ENCODE assay signal across 8 mouse cellular contexts in the genomic region with DNA sequence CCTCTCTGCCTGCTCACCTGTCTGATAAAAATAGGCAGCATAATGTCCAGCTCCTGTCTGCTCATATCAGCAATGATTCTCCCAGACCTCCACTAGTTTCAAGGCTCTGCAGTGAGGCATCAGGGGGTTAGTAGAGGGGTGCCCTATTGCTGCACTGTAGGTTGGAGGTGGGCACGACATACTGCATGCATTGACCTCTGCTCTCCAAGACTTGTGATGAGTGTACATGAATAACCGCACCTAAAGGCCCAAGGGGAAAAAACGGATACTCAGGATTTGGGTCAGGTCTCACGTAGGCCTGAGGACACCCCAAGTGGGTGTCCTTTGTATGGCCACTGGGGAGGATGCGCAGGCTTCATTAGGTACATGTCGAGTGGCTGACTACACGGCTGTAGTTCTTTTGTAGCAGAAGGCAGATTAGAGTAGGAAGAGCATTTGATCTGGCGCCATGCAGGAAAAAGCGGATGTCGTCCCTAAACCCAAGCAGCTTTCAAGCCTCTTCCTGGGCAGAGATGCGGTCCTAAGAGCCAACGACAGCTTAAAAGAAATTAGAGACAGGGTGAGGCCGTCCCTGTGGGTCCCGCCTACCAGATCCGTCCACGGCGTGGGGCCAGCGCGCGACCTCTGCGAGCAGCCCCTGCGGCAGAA. TPM values are rescaled to one million over a fixed set of nuclear protein-coding genes. Genes with fewer than 3 reads are reported as not detected.
DNase-seq lines count a peak whose midpoint lies in the region; ATAC-seq and TF ChIP-seq lines count a peak whose summit lies in the region.

No protein-coding gene starts in this region.

- H3K4me1 ChIP-seq in megakaryocyte, embryonic 14.5 days: peaks cover 57% of the 10 kb centered on the region
- peaks cover 24% of the 10 kb centered on the region for H3K4me1 ChIP-seq in limb, embryonic 10.5 days
- H3K4me1 ChIP-seq in small intestine, adult 2 months (ENCODE audit: control insufficient read depth, insufficient read depth, insufficient read length, low read length): peaks cover 9% of the 10 kb centered on the region; the same call in 1 of the 2 replicates

- ATAC-seq in cerebellum, adult (ENCODE audit: insufficient number of reproducible peaks, low FRiP score, low TSS enrichment): peak; percentile 34
- no peak for ATAC-seq in megakaryocyte, adult 5-6 weeks (ENCODE audit: poor library complexity, severe bottlenecking)
- no peak for ATAC-seq in activated CD4-positive, CD25-positive, alpha-beta regulatory T cell, adult 4 months
- ATAC-seq in megakaryocyte-erythroid progenitor cell, adult 5-6 weeks (replicated peaks; ENCODE audit: low FRiP score, low TSS enrichment, poor library complexity, severe bottlenecking): no peak

- H3K9me3 ChIP-seq in megakaryocyte, embryonic 14.5 days: no peaks in the 10 kb centered on the region
- H3K9me3 ChIP-seq in limb, embryonic 10.5 days (replicated peaks): no peaks in the 10 kb centered on the region

- TF ChIP-seq CTCF in small intestine, adult 2 months (IDR thresholded peaks at IDR 0.05; ENCODE audit: extremely low read depth, insufficient read length, insufficient replicate concordance, low read depth, low read length): no peak

- peaks cover 22% of the 10 kb centered on the region for H3K36me3 ChIP-seq in megakaryocyte, embryonic 14.5 days (replicated peaks; ENCODE audit: low read length)
- peaks cover 23% of the 10 kb centered on the region for H3K36me3 ChIP-seq in limb, embryonic 10.5 days
- H3K36me3 ChIP-seq in small intestine, adult 2 months (ENCODE audit: control insufficient read depth, insufficient read depth, low read length): peaks cover 1% of the 10 kb centered on the region

- no peak for TF ChIP-seq POLR2A in small intestine, adult 2 months (IDR thresholded peaks at IDR 0.05; ENCODE audit: low read depth, low read length)

- 4% methylated on average over 22 of the region's 22 CpGs for WGBS in limb, embryonic 10.5 days
- WGBS in small intestine, adult 2 months: 7% methylated on average over 22 of the region's 22 CpGs

- H3K4me3 ChIP-seq in megakaryocyte, embryonic 14.5 days (replicated peaks): peak overlapping the region; percentile 98
- H3K4me3 ChIP-seq in limb, embryonic 10.5 days: peak overlapping the region; percentile 94
- H3K4me3 ChIP-seq in small intestine, adult 2 months (ENCODE audit: low read depth, low read length): peak overlapping the region; percentile 69

- H3K27me3 ChIP-seq in megakaryocyte, embryonic 14.5 days (replicated peaks): no peaks in the 10 kb centered on the region
- H3K27me3 ChIP-seq in limb, embryonic 10.5 days (ENCODE audit: low read depth, poor library complexity, severe bottlenecking): no peaks in the 10 kb centered on the region
- H3K27me3 ChIP-seq in small intestine, adult 2 months (ENCODE audit: control insufficient read depth, insufficient read depth, low read length): no peaks in the 10 kb centered on the region

- DNase-seq in cerebellum, adult 18-20 months: no peak
- DNase-seq in limb, embryonic 10.5 days (ENCODE audit: low spot score): no peak

- H3K27ac ChIP-seq in limb, embryonic 10.5 days: peak overlapping the region; percentile 99
- H3K27ac ChIP-seq in small intestine, adult 2 months (ENCODE audit: insufficient read depth, low read depth, low read length): peak overlapping the region; percentile 64

RNA-seq across cellular contexts. Expression of a gene that starts 0.5 kb away (rescaled TPM):
- polyA plus RNA-seq in megakaryocyte, embryonic 14.5 days (2012; ENCODE audit: insufficient read depth, low replicate concordance): 0.80 and 3.6 TPM in 2 replicates
- total RNA-seq in megakaryocyte, adult 5-6 weeks (2015): 7.7 and 9.6 TPM in 2 replicates
- 7.9 and 9.2 TPM in 2 replicates for total RNA-seq in megakaryocyte, adult 5-6 weeks (2017)
- polyA plus RNA-seq in limb, embryonic 10.5 days (2016; fragmentation: Nextera tagmentation; extraction: Ambion mirVana): 8.4 and 9.5 TPM in 2 replicates
- 1.7 and 4.2 TPM in 2 replicates for polyA plus RNA-seq in small intestine, adult 2 months (2012; rRNA removed)
- polyA plus RNA-seq in activated CD4-positive, CD25-positive, alpha-beta regulatory T cell, adult 4 months (2017; shearing (Covaris generic)): 1 to 10 TPM; 2.0 to 2.1 TPM
- total RNA-seq in megakaryocyte-erythroid progenitor cell, adult 5-6 weeks (2014; fragmentation: Nextera tagmentation): 10.9 and 16.6 TPM in 2 replicates
- 15.7 and 18.6 TPM in 2 replicates for total RNA-seq in megakaryocyte-erythroid progenitor cell, adult 5-6 weeks (2017)

RNA-seq across cellular contexts. Expression of a gene that starts 31.1 kb away (rescaled TPM):
- not detected in 2 replicates for polyA plus RNA-seq in megakaryocyte, embryonic 14.5 days (2012; ENCODE audit: insufficient read depth, low replicate concordance)
- total RNA-seq in megakaryocyte, adult 5-6 weeks (2015): not detected in 2 replicates
- not detected in 2 replicates for total RNA-seq in megakaryocyte, adult 5-6 weeks (2017)
- 0.21 TPM in 1 of 2 replicates, not detected in the other for polyA plus RNA-seq in limb, embryonic 10.5 days (2016; fragmentation: Nextera tagmentation; extraction: Ambion mirVana)
- polyA plus RNA-seq in small intestine, adult 2 months (2012; rRNA removed): 2.2 and 2.9 TPM in 2 replicates
- under 1 TPM in 1 of 2 experiments, not detected in 1; 0.60 TPM for polyA plus RNA-seq in activated CD4-positive, CD25-positive, alpha-beta regulatory T cell, adult 4 months (2017; shearing (Covaris generic))
- not detected in 2 replicates for total RNA-seq in megakaryocyte-erythroid progenitor cell, adult 5-6 weeks (2014; fragmentation: Nextera tagmentation)
- not detected in 2 replicates for total RNA-seq in megakaryocyte-erythroid progenitor cell, adult 5-6 weeks (2017)

RNA-seq across cellular contexts. Expression of a gene that starts 57.5 kb away (rescaled TPM):
- polyA plus RNA-seq in megakaryocyte, embryonic 14.5 days (2012; ENCODE audit: insufficient read depth, low replicate concordance): 40.1 and 47.8 TPM in 2 replicates
- total RNA-seq in megakaryocyte, adult 5-6 weeks (2015): 157 TPM in 2 replicates
- total RNA-seq in megakaryocyte, adult 5-6 weeks (2017): 134 and 135 TPM in 2 replicates
- polyA plus RNA-seq in limb, embryonic 10.5 days (2016; fragmentation: Nextera tagmentation; extraction: Ambion mirVana): 631 and 705 TPM in 2 replicates
- polyA plus RNA-seq in small intestine, adult 2 months (2012; rRNA removed): 3.5 and 5.9 TPM in 2 replicates
- 100 to 1,000 TPM; 134 to 174 TPM for polyA plus RNA-seq in activated CD4-positive, CD25-positive, alpha-beta regulatory T cell, adult 4 months (2017; shearing (Covaris generic))
- 188 and 245 TPM in 2 replicates for total RNA-seq in megakaryocyte-erythroid progenitor cell, adult 5-6 weeks (2014; fragmentation: Nextera tagmentation)
- total RNA-seq in megakaryocyte-erythroid progenitor cell, adult 5-6 weeks (2017): 98.3 and 173 TPM in 2 replicates
